Mouse (Mus musculus) spleen, adult 2 months (tissue): ENCODE results near the gene Krtap13-1.

Experiments
- CTCF ChIP-seq: fragments of 200-500 bp; IDR thresholded peaks from 2 replicates; pipeline ENCODE4 v1.5.1; 2011; ENCODE audit warnings: mild to moderate bottlenecking, inconsistent platforms; ENCODE audit not compliant: insufficient read depth, insufficient read length, insufficient replicate concordance; ENCODE audit errors: extremely low read depth
- POLR2A ChIP-seq: fragments of 200-500 bp; IDR thresholded peaks from 2 replicates; pipeline ENCODE4 v1.6.1; 2011; ENCODE audit warnings: low read depth, low read length, inconsistent platforms

GRCm38 (mm10) chr16:88728812-88729275 lies at the start of gene Krtap13-1:
- TF ChIP-seq CTCF (no peak), POLR2A (no peak)
